8 mouse cellular contexts compared by ENCODE assay signal in the genomic region with DNA sequence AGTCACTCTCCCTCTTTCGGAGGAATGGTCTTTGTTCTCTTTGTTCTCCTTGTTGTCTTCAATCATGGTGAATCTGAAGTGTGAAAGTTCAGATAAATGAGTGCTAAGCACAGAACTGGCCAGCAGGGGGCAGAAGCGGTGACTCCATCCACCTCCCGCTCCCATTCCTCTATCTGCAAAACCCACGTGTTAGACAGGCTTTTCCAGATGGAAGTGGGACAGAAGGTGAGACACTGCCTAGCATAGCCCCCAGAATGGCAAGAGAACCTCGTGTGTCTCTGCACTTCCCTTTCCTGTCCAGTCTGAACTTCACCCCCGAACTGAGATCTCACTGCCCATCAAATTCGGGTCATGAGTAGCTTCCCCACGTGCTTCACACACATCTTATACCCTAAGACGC. TPM values are rescaled to one million over a fixed set of nuclear protein-coding genes. Genes with fewer than 3 reads are reported as not detected.
DNase-seq lines count a peak whose midpoint lies in the region; ATAC-seq and TF ChIP-seq lines count a peak whose summit lies in the region.

No protein-coding gene starts in this region.

- DNase-seq in gastrocnemius, adult 2 months: no peak
- no peak for DNase-seq in gastrocnemius, postnatal 4 days (ENCODE audit: low spot score in 2 of 2)
- peak; percentile 57 for DNase-seq in midbrain, embryonic 14.5 days
- peak; percentile 44 for DNase-seq in adrenal gland, postnatal 14 days
- DNase-seq in retina, postnatal 1 day: peak; percentile 68

- H3K9ac ChIP-seq in midbrain, embryonic 14.5 days (replicated peaks; ENCODE audit: low read length): no peak overlapping the region
- H3K9ac ChIP-seq in midbrain, embryonic 16.5 days (ENCODE audit: low read depth, low read length): no peak overlapping the region

- no peaks in the 10 kb centered on the region for H3K36me3 ChIP-seq in midbrain, embryonic 14.5 days (ENCODE audit: control insufficient read depth, insufficient read depth, low read length)
- no peaks in the 10 kb centered on the region for H3K36me3 ChIP-seq in midbrain, embryonic 16.5 days (ENCODE audit: control insufficient read depth, insufficient read depth, low read length)

- H3K27ac ChIP-seq in gastrocnemius, adult 2 months: no peak overlapping the region
- no peak overlapping the region for H3K27ac ChIP-seq in midbrain, embryonic 14.5 days (replicated peaks; ENCODE audit: low read depth, low read length)
- no peak overlapping the region for H3K27ac ChIP-seq in midbrain, embryonic 16.5 days (ENCODE audit: low read length)

- intact Hi-C loops in gastrocnemius, adult 2 months (cut with DNase I): no loop called here

- no peak for ATAC-seq in midbrain, embryonic 14.5 days (ENCODE audit: low FRiP score, low TSS enrichment)
- ATAC-seq in midbrain, embryonic 16.5 days: no peak
- ATAC-seq in granulocyte monocyte progenitor cell, adult 5-6 weeks (replicated peaks; ENCODE audit: poor library complexity, severe bottlenecking): peak; percentile 40; the same call in 1 of the 2 replicates
- no peak for ATAC-seq in erythroid progenitor cell, adult 5-6 weeks (replicated peaks; ENCODE audit: low FRiP score, poor library complexity, severe bottlenecking)

- H3K4me2 ChIP-seq in midbrain, embryonic 14.5 days (ENCODE audit: low read length): no peak overlapping the region
- H3K4me2 ChIP-seq in midbrain, embryonic 16.5 days (ENCODE audit: low read length): no peak overlapping the region

- TF ChIP-seq CTCF in gastrocnemius, adult 2 months (IDR thresholded peaks at IDR 0.05): peak; percentile 63

- H3K4me1 ChIP-seq in midbrain, embryonic 14.5 days (ENCODE audit: control insufficient read depth, insufficient read depth, low read length): 0 out of 2 replicates have a peak, but pooled peaks cover 3% of the 10 kb centered on the region
- H3K4me1 ChIP-seq in midbrain, embryonic 16.5 days (ENCODE audit: control insufficient read depth, insufficient read depth, low read length): peaks cover 8% of the 10 kb centered on the region

- peaks cover 6% of the 10 kb centered on the region; the same call in 1 of the 2 replicates for H3K27me3 ChIP-seq in midbrain, embryonic 14.5 days (ENCODE audit: control insufficient read depth, insufficient read depth, low read length)
- peaks cover 4% of the 10 kb centered on the region for H3K27me3 ChIP-seq in midbrain, embryonic 16.5 days (ENCODE audit: control insufficient read depth, insufficient read depth, low read depth, low read length)

- no peaks in the 10 kb centered on the region for H3K9me3 ChIP-seq in midbrain, embryonic 14.5 days (ENCODE audit: control insufficient read depth, low read length)
- no peaks in the 10 kb centered on the region for H3K9me3 ChIP-seq in midbrain, embryonic 16.5 days (replicated peaks; ENCODE audit: control insufficient read depth, low read length, poor library complexity, severe bottlenecking)

- H3K4me3 ChIP-seq in gastrocnemius, adult 2 months: no peak overlapping the region
- no peak overlapping the region for H3K4me3 ChIP-seq in midbrain, embryonic 14.5 days (replicated peaks; ENCODE audit: low read depth, low read length)
- no peak overlapping the region for H3K4me3 ChIP-seq in midbrain, embryonic 16.5 days (ENCODE audit: low read depth, low read length)

- WGBS in midbrain, embryonic 14.5 days: 40% methylated on average over 9 of the region's 9 CpGs
- WGBS in midbrain, embryonic 16.5 days: 37% methylated on average over 9 of the region's 9 CpGs

RNA-seq across cellular contexts. Expression of gene Tph1, which starts 7.1 kb away (rescaled TPM):
- total RNA-seq in gastrocnemius, adult 2 months (2021): under 1 TPM; 0.22 to 0.94 TPM
- total RNA-seq in gastrocnemius, postnatal 4 days (2021): under 1 TPM; 0.21 to 0.49 TPM
- 0.28 and 0.32 TPM in 2 replicates for polyA plus RNA-seq in midbrain, embryonic 14.5 days (2014; fragmentation: Nextera tagmentation; extraction: Ambion mirVana)
- polyA plus RNA-seq in midbrain, embryonic 16.5 days (2015; fragmentation: Nextera tagmentation; extraction: Ambion mirVana): 0.60 TPM in 2 replicates
- 0.26 TPM in 1 of 2 replicates, not detected in the other for total RNA-seq in adrenal gland, postnatal 14 days (2021)
- total RNA-seq in granulocyte monocyte progenitor cell, adult 5-6 weeks (2014; fragmentation: Nextera tagmentation): not detected in 2 replicates
- 0.15 TPM in 1 of 2 replicates, not detected in the other for total RNA-seq in granulocyte monocyte progenitor cell, adult 5-6 weeks (2017)
- total RNA-seq in erythroid progenitor cell, adult 5-6 weeks (2015; ENCODE audit: low replicate concordance): not detected in 2 replicates
- total RNA-seq in erythroid progenitor cell, adult 5-6 weeks (2017; ENCODE audit: low replicate concordance): not detected in 2 replicates

RNA-seq across cellular contexts. Expression of gene Sergef, which starts 25.6 kb away (rescaled TPM):
- total RNA-seq in gastrocnemius, adult 2 months (2021): 1 to 10 TPM; 2.1 to 3.5 TPM
- total RNA-seq in gastrocnemius, postnatal 4 days (2021): 10 to 100 TPM in 1 of 2 experiments, 1 to 10 TPM in 1; 8.7 to 10.6 TPM
- polyA plus RNA-seq in midbrain, embryonic 14.5 days (2014; fragmentation: Nextera tagmentation; extraction: Ambion mirVana): 31.1 and 36.5 TPM in 2 replicates
- polyA plus RNA-seq in midbrain, embryonic 16.5 days (2015; fragmentation: Nextera tagmentation; extraction: Ambion mirVana): 43.7 and 45.8 TPM in 2 replicates
- total RNA-seq in adrenal gland, postnatal 14 days (2021): 13.8 and 14.0 TPM in 2 replicates
- 11.2 and 24.1 TPM in 2 replicates for total RNA-seq in granulocyte monocyte progenitor cell, adult 5-6 weeks (2014; fragmentation: Nextera tagmentation)
- 10.4 and 12.4 TPM in 2 replicates for total RNA-seq in granulocyte monocyte progenitor cell, adult 5-6 weeks (2017)
- 4.6 TPM in 1 of 2 replicates, not detected in the other for total RNA-seq in erythroid progenitor cell, adult 5-6 weeks (2015; ENCODE audit: low replicate concordance)
- total RNA-seq in erythroid progenitor cell, adult 5-6 weeks (2017; ENCODE audit: low replicate concordance): 0.23 and 0.26 TPM in 2 replicates

RNA-seq across cellular contexts. Expression of gene Saal1, which starts 45.2 kb away (rescaled TPM):
- 1 to 10 TPM; 2.7 to 3.3 TPM for total RNA-seq in gastrocnemius, adult 2 months (2021)
- total RNA-seq in gastrocnemius, postnatal 4 days (2021): 10 to 100 TPM; 10.3 to 10.9 TPM
- polyA plus RNA-seq in midbrain, embryonic 14.5 days (2014; fragmentation: Nextera tagmentation; extraction: Ambion mirVana): 13.4 and 19.5 TPM in 2 replicates
- polyA plus RNA-seq in midbrain, embryonic 16.5 days (2015; fragmentation: Nextera tagmentation; extraction: Ambion mirVana): 14.5 and 15.0 TPM in 2 replicates
- total RNA-seq in adrenal gland, postnatal 14 days (2021): 8.3 and 9.9 TPM in 2 replicates
- 23.5 and 23.9 TPM in 2 replicates for total RNA-seq in granulocyte monocyte progenitor cell, adult 5-6 weeks (2014; fragmentation: Nextera tagmentation)
- total RNA-seq in granulocyte monocyte progenitor cell, adult 5-6 weeks (2017): 14.9 and 18.1 TPM in 2 replicates
- total RNA-seq in erythroid progenitor cell, adult 5-6 weeks (2015; ENCODE audit: low replicate concordance): 7.1 and 7.9 TPM in 2 replicates
- 4.4 and 9.9 TPM in 2 replicates for total RNA-seq in erythroid progenitor cell, adult 5-6 weeks (2017; ENCODE audit: low replicate concordance)

RNA-seq across cellular contexts. Expression of gene Saa3, which starts 50.3 kb away (rescaled TPM):
- not detected for total RNA-seq in gastrocnemius, adult 2 months (2021)
- under 1 TPM; 0.31 to 0.59 TPM for total RNA-seq in gastrocnemius, postnatal 4 days (2021)
- not detected in 2 replicates for polyA plus RNA-seq in midbrain, embryonic 14.5 days (2014; fragmentation: Nextera tagmentation; extraction: Ambion mirVana)
- 0.31 TPM in 1 of 2 replicates, not detected in the other for polyA plus RNA-seq in midbrain, embryonic 16.5 days (2015; fragmentation: Nextera tagmentation; extraction: Ambion mirVana)
- total RNA-seq in adrenal gland, postnatal 14 days (2021): 1.4 TPM in 2 replicates
- not detected in 2 replicates for total RNA-seq in granulocyte monocyte progenitor cell, adult 5-6 weeks (2014; fragmentation: Nextera tagmentation)
- 1.2 TPM in 1 of 2 replicates, not detected in the other for total RNA-seq in granulocyte monocyte progenitor cell, adult 5-6 weeks (2017)
- total RNA-seq in erythroid progenitor cell, adult 5-6 weeks (2015; ENCODE audit: low replicate concordance): not detected in 2 replicates
- total RNA-seq in erythroid progenitor cell, adult 5-6 weeks (2017; ENCODE audit: low replicate concordance): not detected in 2 replicates

Comparison
In these comparisons a context has a peak if more than half of its experiments do, and no peak if none do; other contexts are left out.
1. DNase-seq: peak in midbrain, embryonic 14.5 days (single experiment), adrenal gland, postnatal 14 days (single experiment) and retina, postnatal 1 day (single experiment); none in gastrocnemius, adult 2 months (single experiment) and gastrocnemius, postnatal 4 days (0 of 2).